Mouse (Mus musculus) kidney, adult 2 months (tissue): Measurements from ENCODE around the gene Pcgf1. TPM values are rescaled to one million over a fixed set of nuclear protein-coding genes. Genes with fewer than 3 reads are reported as not detected.

Source experiments
- DNase-seq: peaks from one replicate; pipeline ENCODE4 v3.0.0; 2021
- H3K27ac ChIP-seq: fragments of 200-500 bp; 2 replicates; pipeline ENCODE4 v1.5.1; 2012; ENCODE audit warnings: low read depth, low read length, control low read depth, inconsistent platforms; ENCODE audit not compliant: insufficient read depth
- H3K27me3 ChIP-seq: fragments of 200-500 bp; replicated peaks from 2 replicates; pipeline ENCODE4 v1.6.1; 2012; ENCODE audit warnings: mild to moderate bottlenecking, moderate library complexity, low read length, inconsistent platforms; ENCODE audit not compliant: control insufficient read depth, insufficient read depth
- H3K36me3 ChIP-seq: fragments of 200-500 bp; 2 replicates; pipeline ENCODE4 v1.6.1; 2012; ENCODE audit warnings: mild to moderate bottlenecking, moderate library complexity, low read length, inconsistent platforms; ENCODE audit not compliant: control insufficient read depth, insufficient read depth
- H3K4me1 ChIP-seq: fragments of 200-500 bp; 2 replicates; pipeline ENCODE4 v1.6.1; 2011; ENCODE audit warnings: low read length; ENCODE audit not compliant: control insufficient read depth, insufficient read depth
- H3K4me3 ChIP-seq: fragments of 200-500 bp; 2 replicates; pipeline ENCODE4 v1.5.1; 2011; ENCODE audit warnings: mild to moderate bottlenecking, low read depth, low read length, control low read depth; ENCODE audit not compliant: insufficient read depth
- CTCF ChIP-seq: fragments of 200-500 bp; conservative IDR thresholded peaks from 2 replicates; pipeline ENCODE4 v1.5.1; 2011; ENCODE audit warnings: low read depth, mild to moderate bottlenecking, control low read depth, low read length, moderate library complexity, mixed read lengths; ENCODE audit not compliant: insufficient read depth, insufficient read length
- POLR2A ChIP-seq: fragments of 200-500 bp; IDR thresholded peaks from one replicate; pipeline ENCODE4 v1.6.1; 2011; ENCODE audit warnings: low read depth, low read length, control low read depth
- WGBS: fragments of 180-500 bp; shearing (Covaris S2); methylation state at CpG from one replicate; pipeline ENCODE4 v1.1.7; 2018; 5-methylcytosine and 5-hydroxymethylcytosine counted together
- polyA plus RNA-seq: library from polyadenylated mRNA; depleted of rRNA; stranded (reverse); fragments of >200 nt; gene quantifications from 2 replicates; pipeline ENCODE4 v1.2.3, GENCODE M21; 2012; rRNA removed

The Pcgf1 gene
- 18.6 and 20.5 TPM in 2 replicates for polyA plus RNA-seq

GRCm38 (mm10) chr6:83077630-83078323 lies at the start of gene Pcgf1:
Pcgf1 (plus strand) TSS chr6:83077869.
- H3K4me1 ChIP-seq = no peaks in the 10 kb centered on the region
- H3K27me3 ChIP-seq = no peaks in the 10 kb centered on the region
- TF ChIP-seq POLR2A = no peak
- no peak for TF ChIP-seq CTCF
- H3K36me3 ChIP-seq = no peaks in the 10 kb centered on the region
- peak within 1 kb of the TSS; percentile 92 for H3K27ac ChIP-seq
- H3K4me3 ChIP-seq = peak within 1 kb of the TSS; percentile 56
- WGBS = under 1% methylated on average over 54 of the region's 54 CpGs
- peak; percentile 50 for DNase-seq

GRCm38 (mm10) chr6:83029777-83030176 lies 47.9 kb upstream of the Pcgf1 start:
- H3K27ac ChIP-seq = no peak overlapping the region
- no peaks in the 10 kb centered on the region for H3K36me3 ChIP-seq
- H3K27me3 ChIP-seq = no peaks in the 10 kb centered on the region
- no peaks in the 10 kb centered on the region for H3K4me1 ChIP-seq
- no peak overlapping the region for H3K4me3 ChIP-seq
- DNase-seq = no peak
- TF ChIP-seq POLR2A (no peak), CTCF (no peak)
- WGBS = 68% methylated on average over 10 of the region's 10 CpGs

DNA sequence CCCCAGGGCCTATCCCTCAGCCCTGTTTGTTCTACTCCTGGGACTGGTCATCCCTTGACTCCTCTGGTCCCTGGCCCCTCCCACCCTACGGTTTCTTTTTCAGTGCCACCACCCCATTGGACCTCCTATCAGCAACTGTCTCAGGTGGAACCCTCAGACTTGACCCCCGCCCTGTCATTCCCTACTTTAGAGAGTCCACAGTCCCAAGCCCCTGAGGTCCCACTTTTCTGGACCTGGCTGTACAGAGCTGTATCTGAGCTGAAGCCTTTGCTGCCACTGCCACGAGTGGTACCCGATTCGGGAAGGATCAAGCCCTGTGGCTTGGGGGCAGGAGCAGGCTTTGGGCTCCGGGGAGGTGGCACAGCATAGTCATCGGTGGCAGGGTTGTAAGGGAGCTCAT lies 46.6 kb upstream of the Pcgf1 start:
- H3K4me1 ChIP-seq = no peaks in the 10 kb centered on the region
- WGBS = 88% methylated on average over 7 of the region's 7 CpGs

DNA sequence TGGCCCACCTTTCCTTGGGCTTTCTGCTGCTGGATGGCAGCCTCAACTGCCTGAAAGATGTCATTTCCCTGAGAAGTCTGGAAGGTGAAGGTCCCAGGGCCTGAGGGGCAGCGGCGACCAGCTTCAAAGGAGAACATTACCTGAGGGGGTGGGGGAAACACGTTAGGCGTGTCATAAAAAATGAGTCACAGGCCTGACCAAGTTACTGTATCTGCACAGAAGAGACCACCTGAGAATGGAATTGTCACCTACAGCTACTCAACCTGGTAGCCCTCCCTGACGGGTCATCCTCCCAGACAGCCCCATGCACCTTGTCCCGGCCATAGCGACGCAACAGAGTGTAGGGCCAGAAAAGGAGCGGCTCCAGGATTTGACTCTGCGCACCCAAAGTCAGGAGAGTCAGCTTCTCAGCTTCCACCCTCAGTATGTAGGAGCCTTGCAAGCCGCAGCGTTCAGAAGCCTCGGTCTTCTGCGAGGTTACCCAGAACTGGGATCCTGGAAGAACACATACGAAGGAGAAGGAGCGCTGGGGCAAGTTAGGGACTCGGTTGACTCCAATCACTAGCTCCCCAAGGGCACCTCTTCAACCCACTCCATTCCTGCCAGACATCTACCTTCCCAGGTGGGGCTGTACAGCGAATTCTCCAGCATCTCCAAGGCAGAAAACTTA lies 45.6 kb upstream of the Pcgf1 start:
- TF ChIP-seq CTCF = no peak
- TF ChIP-seq POLR2A = no peak
- 75% methylated on average over 18 of the region's 18 CpGs for WGBS
- Histone ChIP-seq H3K4me3 (no peak overlapping the region), H3K27me3 (no peaks in the 10 kb centered on the region), H3K27ac (no peak overlapping the region), H3K4me1 (no peaks in the 10 kb centered on the region), H3K36me3 (no peaks in the 10 kb centered on the region)
- DNase-seq = no peak

More for the DNA sequence above, 46.6 kb upstream of the Pcgf1 start:
- DNase-seq = no peak
- no peak overlapping the region for H3K27ac ChIP-seq
- H3K4me3 ChIP-seq = no peak overlapping the region
- H3K27me3 ChIP-seq = no peaks in the 10 kb centered on the region
- TF ChIP-seq CTCF (no peak), POLR2A (no peak)
- no peaks in the 10 kb centered on the region for H3K36me3 ChIP-seq

DNA sequence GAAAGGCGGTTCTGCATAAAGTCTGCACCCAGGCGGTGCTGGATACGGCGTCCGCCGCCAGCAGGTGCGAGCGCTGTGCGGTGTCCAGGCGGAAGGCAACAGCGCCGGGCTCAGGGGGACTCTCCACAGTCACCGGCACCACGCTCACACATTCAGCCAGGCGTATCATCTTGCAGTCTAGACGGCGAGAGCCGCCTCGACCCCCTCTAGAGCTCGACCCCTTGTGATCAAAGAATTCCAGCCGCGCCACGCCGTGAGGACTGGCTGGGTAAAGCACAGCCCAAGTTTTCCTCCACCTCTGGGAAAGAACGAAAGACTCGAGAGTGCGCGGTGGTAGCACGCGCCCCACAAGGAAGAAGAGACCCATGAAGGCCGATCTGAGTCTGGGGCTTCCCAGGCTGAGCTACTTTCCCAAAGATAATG lies 44.9 kb upstream of the Pcgf1 start:
- H3K4me3 ChIP-seq = peak overlapping the region; percentile 66
- H3K4me1 ChIP-seq = no peaks in the 10 kb centered on the region
- no peak overlapping the region for H3K27ac ChIP-seq
- H3K27me3 ChIP-seq = no peaks in the 10 kb centered on the region
- no peaks in the 10 kb centered on the region for H3K36me3 ChIP-seq
- TF ChIP-seq POLR2A = no peak
- no peak for TF ChIP-seq CTCF
- under 1% methylated on average over 31 of the region's 31 CpGs for WGBS
- peak; percentile 29 for DNase-seq

GRCm38 (mm10) chr6:83033249-83034185 lies 44.2 kb upstream of the Pcgf1 start, which contains the start of the genes Dok1 and Loxl3:
Dok1 (minus strand) TSS chr6:83033471.
Loxl3 (plus strand) TSS chr6:83034173.
- peak; percentile 71 for DNase-seq
- Histone ChIP-seq H3K4me3 (peak within 1 kb of the TSS; percentile 66), H3K27me3 (no peaks in the 10 kb centered on the region), H3K27ac (peak within 1 kb of the TSS; percentile 68), H3K4me1 (peaks cover 2% of the 10 kb centered on the region; the same call in 1 of the 2 replicates), H3K36me3 (no peaks in the 10 kb centered on the region)
- 1% methylated on average over 51 of the region's 51 CpGs for WGBS
- TF ChIP-seq CTCF = no peak
- no peak for TF ChIP-seq POLR2A
